Mouse (Mus musculus) cerebellum, adult 11-12 months (tissue): ENCODE measurements around the gene Ctc1.
A peak's percentile ranks its signal among the peaks of the same experiment; 100 is the strongest.
"Not testable (repeated sequence)": the region's sequence is repeated elsewhere in the genome, so short reads cannot be mapped to it uniquely, and the experiment has no call there.

Experiments used
- DNase-seq: peaks from one replicate; pipeline ENCODE4 v3.0.0; 2022

Gene Ctc1

DNA sequence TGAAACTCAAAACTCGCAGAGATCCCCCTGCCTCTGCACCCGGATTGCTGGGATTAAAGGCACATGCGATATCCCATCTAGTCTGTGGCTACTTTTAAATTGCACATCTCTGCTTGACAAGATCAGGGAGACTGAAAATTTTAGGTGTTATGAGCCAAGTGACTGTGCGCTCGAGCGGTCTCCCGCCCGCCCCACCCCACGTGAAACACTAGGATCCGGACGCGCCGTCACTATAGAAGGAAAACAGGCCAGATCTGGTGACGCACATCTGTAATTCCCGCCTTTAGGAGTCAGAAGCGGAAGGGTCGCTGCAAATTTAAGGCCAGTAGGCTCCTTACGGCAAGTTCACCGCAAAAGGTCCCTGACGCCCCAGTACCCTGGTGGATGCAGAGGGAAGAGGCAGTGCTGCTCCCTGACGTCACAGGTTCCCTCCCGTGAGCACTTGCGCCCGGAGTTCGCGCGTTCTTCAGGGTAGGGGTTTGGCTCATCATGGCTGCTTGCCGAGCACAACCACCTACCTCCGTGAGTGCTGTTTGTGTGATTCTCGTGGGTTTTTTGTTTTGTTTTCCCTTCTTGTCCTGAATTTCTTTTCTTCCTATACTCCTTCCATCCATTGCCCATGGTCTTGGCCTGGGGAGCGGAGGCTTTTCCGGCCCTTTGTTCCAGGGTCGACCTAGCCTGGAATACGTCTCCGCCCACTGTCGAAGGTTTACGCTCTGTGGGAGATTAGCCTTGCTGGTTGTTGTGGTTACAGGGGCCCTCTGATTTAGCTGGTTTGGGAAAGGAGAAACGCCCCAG, at the start of gene Ctc1:
TSS of gene Ctc1 (plus strand) at position 268 of the 798 bp plus-strand sequence.
- DNase-seq = peak; percentile 89

DNA sequence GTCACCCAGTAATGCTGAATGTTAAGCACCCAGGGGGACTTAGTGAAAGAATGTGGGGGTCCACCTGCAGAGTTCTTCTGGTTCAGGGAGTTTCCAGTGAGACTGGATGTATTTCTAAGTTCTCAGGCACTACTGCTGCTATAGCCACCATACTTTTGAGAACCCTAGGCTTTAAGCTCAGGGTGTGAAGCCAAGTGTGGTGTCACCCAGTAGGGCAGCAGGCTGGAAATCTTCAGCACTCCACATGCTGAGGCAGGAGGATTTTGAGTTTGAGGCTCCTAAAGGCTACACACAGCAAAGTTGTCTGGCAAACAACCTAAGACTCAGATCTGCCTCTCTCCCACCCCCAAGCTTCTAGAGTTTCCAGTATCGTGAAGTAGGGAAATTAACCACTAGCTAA, 49.2 kb upstream of the Ctc1 start:
- DNase-seq = no peak

- DNase-seq = peak; percentile 93
These were observed 48.1 kb upstream of the Ctc1 start, which contains the start of gene Slc25a35 for GRCm38 (mm10) chr11:68967337-68968282. Gene Slc25a35, plus strand, starts transcription at chr11:68968131.

DNA sequence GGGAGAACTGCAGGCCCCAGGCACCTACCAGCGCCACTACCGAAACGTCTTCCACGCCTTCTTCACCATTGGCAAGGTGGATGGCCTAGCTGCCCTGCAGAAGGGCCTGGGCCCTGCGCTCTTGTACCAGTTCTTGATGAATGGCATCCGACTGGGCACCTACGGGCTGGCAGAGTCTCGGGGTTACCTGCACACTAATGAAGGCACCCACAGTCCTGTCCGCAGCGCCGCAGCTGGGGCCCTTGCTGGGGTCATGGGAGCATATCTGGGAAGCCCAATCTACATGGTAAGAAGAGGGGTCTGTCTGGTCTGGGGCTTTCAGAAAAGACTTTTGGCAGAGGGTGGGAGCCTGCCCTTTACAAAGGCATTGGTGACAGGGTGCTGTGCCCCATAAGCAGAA, 47.0 kb upstream of the Ctc1 start:
- DNase-seq = peak; percentile 57

GRCm38 (mm10) chr11:68970232-68970631, 45.5 kb upstream of the Ctc1 start:
- no peak for DNase-seq

GRCm38 (mm10) chr11:68973250-68974058, 42.3 kb upstream of the Ctc1 start:
- peak; percentile 83 for DNase-seq

- DNase-seq = no peak
These were observed 41.7 kb upstream of the Ctc1 start for GRCm38 (mm10) chr11:68974059-68974450.

DNA sequence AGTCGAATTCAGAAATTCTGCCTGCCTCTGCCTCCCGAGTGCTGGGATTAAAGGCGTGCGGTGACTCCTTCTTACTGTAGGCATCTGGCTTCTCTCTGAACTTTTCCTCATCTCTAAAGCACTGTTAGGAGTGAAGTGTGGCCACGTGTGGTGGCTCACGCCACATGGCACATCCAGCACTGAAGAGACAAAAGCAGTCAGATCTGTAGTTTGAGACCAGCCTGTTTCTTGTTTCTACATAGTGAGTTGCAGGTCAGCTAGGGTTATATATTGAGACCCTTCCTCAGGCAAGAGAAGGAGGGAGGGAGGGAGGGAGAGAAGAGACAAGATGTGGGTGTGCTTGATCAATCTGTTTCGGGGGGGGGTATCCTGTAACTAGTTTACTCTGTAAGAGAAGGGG, 40.6 kb upstream of the Ctc1 start, which contains the start of gene Rangrf:
TSS of gene Rangrf (minus strand) at position 101 of the 400 bp plus-strand sequence.
- DNase-seq = no peak

DNA sequence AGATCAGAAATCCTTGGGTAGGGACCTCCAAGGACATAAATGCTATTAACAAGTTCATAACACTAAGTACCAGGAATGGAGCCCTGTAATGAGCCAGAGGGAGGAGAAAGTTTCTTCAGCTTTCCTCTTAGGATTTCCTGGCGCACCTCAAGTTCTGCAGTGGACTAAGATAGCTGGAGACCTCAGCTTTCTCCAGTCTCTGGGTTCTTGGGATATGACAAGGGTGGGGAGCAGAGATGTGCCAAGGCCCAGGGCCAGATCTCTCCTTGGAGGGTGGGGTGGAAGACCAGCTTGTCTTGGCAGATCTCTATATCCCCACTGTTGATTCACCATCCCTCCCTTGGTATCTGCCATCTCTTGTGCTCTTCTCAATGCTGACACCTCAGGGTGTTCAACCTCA, 40.1 kb upstream of the Ctc1 start:
- DNase-seq = no peak

DNA sequence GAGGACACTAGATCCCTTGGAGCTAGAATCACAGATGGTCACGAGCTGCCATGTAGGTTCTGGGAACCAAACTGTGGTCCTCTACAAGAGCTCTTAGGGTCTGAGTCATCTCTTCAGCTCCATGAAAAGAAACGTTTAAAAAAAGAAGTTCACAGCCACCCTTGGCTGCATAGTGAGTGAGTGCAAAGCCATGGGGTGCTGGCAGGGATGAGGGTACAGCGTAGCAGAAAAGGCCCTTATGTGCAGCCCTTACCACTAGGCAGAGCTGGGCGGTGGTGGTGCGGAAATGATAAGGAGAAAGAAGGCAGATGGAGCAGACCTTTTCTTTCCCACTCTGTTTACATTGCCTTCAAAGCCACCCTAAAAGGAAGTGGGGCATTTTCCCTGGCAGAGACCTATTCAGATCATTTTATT, 36.4 kb upstream of the Ctc1 start:
- DNase-seq = no peak

- DNase-seq = no peak
These were observed 34.8 kb upstream of the Ctc1 start for GRCm38 (mm10) chr11:68980919-68981318.

- DNase-seq = peak; percentile 60
These were observed 32.9 kb upstream of the Ctc1 start for GRCm38 (mm10) chr11:68982639-68983369.

DNA sequence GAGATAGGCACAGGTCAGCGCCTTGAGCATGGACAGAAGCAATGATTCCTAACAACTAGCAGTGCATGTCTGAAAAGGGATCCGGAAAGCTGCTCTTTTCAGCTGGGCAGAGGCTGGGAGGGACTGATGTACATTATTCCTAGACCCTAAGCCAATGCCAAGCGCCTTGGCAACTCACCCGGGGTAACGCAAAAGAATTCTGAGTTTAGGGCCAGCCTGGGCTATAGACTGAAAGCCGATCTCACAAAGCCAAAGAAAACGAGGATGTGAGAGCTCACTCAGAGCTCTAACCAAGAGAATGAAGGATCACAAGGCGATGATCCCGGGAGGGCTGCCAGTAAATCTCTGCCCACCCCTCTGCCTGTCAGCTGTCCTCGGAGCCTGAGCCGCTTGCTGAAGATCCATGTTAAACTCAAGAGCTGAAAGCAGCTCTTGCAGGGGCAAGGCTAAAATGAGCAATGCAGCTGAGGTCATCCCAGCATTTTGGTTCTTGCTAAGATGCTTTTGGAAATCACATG, 28.3 kb upstream of the Ctc1 start:
- no peak for DNase-seq

GRCm38 (mm10) chr11:68988341-68988740, 27.4 kb upstream of the Ctc1 start:
- DNase-seq = peak; percentile 83

DNA sequence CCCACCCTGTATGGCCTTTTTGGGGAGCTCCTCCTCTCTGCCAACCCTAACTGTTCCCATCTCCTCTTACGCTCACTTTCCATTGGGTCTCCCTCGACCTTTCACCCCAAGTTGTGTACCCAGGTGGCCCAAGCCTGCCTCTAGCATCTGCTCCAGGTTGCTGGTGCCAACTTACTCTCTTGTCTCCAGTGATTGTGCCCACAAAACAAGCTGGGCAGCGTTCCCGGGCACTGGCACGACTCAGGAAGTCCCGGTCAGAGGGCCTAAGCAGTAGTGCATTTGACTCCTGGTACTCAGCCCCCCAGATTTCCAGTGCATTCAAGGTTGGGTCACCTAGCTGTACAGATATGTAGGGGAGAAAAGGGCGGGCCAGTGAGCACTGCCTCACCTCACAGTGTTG, 22.6 kb upstream of the Ctc1 start:
- peak; percentile 74 for DNase-seq

DNA sequence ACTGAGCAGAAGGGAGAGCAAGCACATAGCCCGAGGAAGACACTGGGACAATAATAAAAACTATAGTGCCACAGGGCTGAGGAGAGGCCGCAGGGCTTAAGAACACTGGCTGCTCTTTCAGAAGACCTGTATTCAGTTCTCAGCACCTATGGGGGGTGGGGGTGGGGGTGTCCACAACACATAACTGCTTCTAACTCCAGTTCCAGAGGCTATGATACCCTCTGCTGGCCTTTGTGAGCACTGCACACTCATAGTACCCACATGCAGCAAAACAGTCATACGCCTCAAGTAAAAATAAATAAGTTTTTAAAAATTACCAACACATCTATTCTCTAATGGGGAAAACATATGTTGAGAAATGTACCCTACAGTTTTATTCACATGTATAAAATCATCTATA, 21.3 kb upstream of the Ctc1 start:
- DNase-seq = no peak

DNA sequence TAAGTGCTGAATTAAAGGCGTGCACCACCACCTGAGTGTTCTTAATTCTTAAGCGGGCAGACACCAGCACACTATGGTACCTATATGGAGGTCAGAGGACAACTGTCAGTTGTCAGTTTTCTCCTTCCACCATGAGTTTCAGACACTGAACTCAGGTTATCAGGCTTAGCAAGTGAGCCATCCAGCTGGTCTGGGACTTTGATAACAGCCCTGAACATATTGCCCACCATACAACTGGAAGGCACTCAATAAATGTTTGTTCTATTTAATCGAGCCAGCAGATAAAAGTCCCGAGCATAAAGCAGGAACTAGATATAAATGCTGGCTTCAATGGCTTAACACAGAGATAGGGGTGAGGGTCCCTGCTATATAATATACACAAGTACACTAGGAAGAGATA, 18.6 kb upstream of the Ctc1 start:
- DNase-seq = no peak

GRCm38 (mm10) chr11:69002782-69003181, 12.9 kb upstream of the Ctc1 start:
- not testable (repeated sequence) for DNase-seq

- no peak for DNase-seq
These were observed 12.1 kb upstream of the Ctc1 start for GRCm38 (mm10) chr11:69003592-69003991.

DNA sequence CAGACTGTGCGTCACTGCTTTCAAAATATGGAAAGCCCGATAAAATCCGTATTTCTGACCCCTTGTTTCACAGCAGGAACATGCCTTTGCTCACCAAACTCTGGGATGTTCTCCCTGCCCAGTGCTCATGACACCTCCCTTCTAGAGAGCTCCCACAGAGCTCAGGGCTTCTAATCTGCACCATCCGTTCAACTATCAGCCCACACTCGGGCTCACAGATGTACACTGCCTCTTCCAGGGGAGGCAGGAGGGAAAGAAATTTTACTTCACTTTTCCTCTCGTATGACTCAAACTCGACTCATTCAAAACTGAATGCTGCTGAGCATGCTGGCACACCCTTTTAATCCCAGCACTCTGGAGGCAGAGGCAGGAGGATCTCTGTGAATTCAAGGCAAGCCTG, 10.5 kb upstream of the Ctc1 start:
- no peak for DNase-seq

- DNase-seq = not testable (repeated sequence)
These were observed 9.1 kb upstream of the Ctc1 start for GRCm38 (mm10) chr11:69006575-69006974.
